Mouse (Mus musculus) erythroblast, adult 5-6 weeks (primary cell): ENCODE measurements around the gene Camsap2. TPM values are rescaled to one million over a fixed set of nuclear protein-coding genes. Genes with fewer than 3 reads are reported as not detected.

ENCODE experiments used
- ATAC-seq: replicated peaks from 2 replicates; pipeline ENCODE4 v1.8.0; 2016; ENCODE audit warnings: moderate number of reproducible peaks, mild to moderate bottlenecking, moderate TSS enrichment, inconsistent platforms; ENCODE audit not compliant: poor library complexity, low FRiP score, severe bottlenecking
- total RNA-seq, 2 experiments: library from RNA; stranded (forward) in 1 of 2; stranded (reverse) in 1 of 2; fragments of 150-400 nt in 1 of 2; fragments of 200-764, 138-1000 nt in 1 of 2; gene quantifications; 2 replicates each; pipeline versions ENCODE4 v1.2.3 to v1.2.4; 2015 to 2017; ENCODE audit warnings: low replicate concordance in 2 of 2

Camsap2 gene
- total RNA-seq, 2 experiments from 2014 or later, result 33.6 to 53.8 TPM

GRCm38 (mm10) chr1:136230201-136230600 is 115.7 kb downstream of the Camsap2 start:
- ATAC-seq, result no peak

- ATAC-seq, result no peak
Measured at GRCm38 (mm10) chr1:136229040-136229373, 116.9 kb downstream of the Camsap2 start.

GRCm38 (mm10) chr1:136228328-136229039 is 117.4 kb downstream of the Camsap2 start:
- ATAC-seq, result no peak

GRCm38 (mm10) chr1:136227870-136228269 is 118.0 kb downstream of the Camsap2 start:
- no peak for ATAC-seq

- no peak for ATAC-seq
Measured at GRCm38 (mm10) chr1:136226626-136227025, 119.3 kb downstream of the Camsap2 start.

- no peak for ATAC-seq
Measured at GRCm38 (mm10) chr1:136225846-136226245, 120.1 kb downstream of the Camsap2 start.

GRCm38 (mm10) chr1:136223758-136224342 is 122.1 kb downstream of the Camsap2 start:
- no peak for ATAC-seq

- ATAC-seq, result no peak
Measured at GRCm38 (mm10) chr1:136222386-136222785, 123.5 kb downstream of the Camsap2 start.

GRCm38 (mm10) chr1:136220037-136220871 is 125.7 kb downstream of the Camsap2 start:
- ATAC-seq, result no peak

Other genes with a start within 250 kb of the Camsap2 start
- 7.7 and 12.9 TPM in 2 replicates for gene Kif21b, start 214.7 kb downstream of the Camsap2 start, total RNA-seq (2015; ENCODE audit: low replicate concordance)
- gene Kif21b, start 214.7 kb downstream of the Camsap2 start, total RNA-seq (2017; ENCODE audit: low replicate concordance), result 5.4 and 8.5 TPM in 2 replicates
- not detected in 2 replicates for gene Mroh3, start 133.3 kb downstream of the Camsap2 start, total RNA-seq (2015; ENCODE audit: low replicate concordance)
- 0.42 TPM in 1 of 2 replicates, not detected in the other for gene Mroh3, start 133.3 kb downstream of the Camsap2 start, total RNA-seq (2017; ENCODE audit: low replicate concordance)
- not detected in 2 replicates for gene Inava, start 111.8 kb downstream of the Camsap2 start, total RNA-seq (2015; ENCODE audit: low replicate concordance)
- not detected in 2 replicates for gene Inava, start 111.8 kb downstream of the Camsap2 start, total RNA-seq (2017; ENCODE audit: low replicate concordance)
- gene Gpr25, start 85.2 kb downstream of the Camsap2 start, total RNA-seq (2015; ENCODE audit: low replicate concordance), result not detected in 2 replicates
- gene Gpr25, start 85.2 kb downstream of the Camsap2 start, total RNA-seq (2017; ENCODE audit: low replicate concordance), result not detected in 2 replicates
- 0.58 and 10.7 TPM in 2 replicates for gene Ddx59, start 69.2 kb upstream of the Camsap2 start, total RNA-seq (2015; ENCODE audit: low replicate concordance)
- gene Ddx59, start 69.2 kb upstream of the Camsap2 start, total RNA-seq (2017; ENCODE audit: low replicate concordance), result 3.9 and 6.7 TPM in 2 replicates
- 5.8 and 20.1 TPM in 2 replicates for gene Kif14, start 120.2 kb upstream of the Camsap2 start, total RNA-seq (2015; ENCODE audit: low replicate concordance)
- gene Kif14, start 120.2 kb upstream of the Camsap2 start, total RNA-seq (2017; ENCODE audit: low replicate concordance), result 18.7 and 26.9 TPM in 2 replicates